Mouse (Mus musculus) midbrain, embryonic 16.5 days (tissue): ENCODE measurements around the gene Slc25a12. TPM values are rescaled to one million over a fixed set of nuclear protein-coding genes. Genes with fewer than 3 reads are reported as not detected.

ENCODE experiments used
- polyA plus RNA-seq: library from polyadenylated mRNA; unstranded; fragments of >200 nt; fragmentation: Nextera tagmentation; extraction: Ambion mirVana; gene quantifications from 2 replicates; pipeline ENCODE4 v1.2.1, GENCODE M21; 2015

Gene Slc25a12
- polyA plus RNA-seq, 1 experiment from 2014 or later, result 114 TPM

Other genes with a start within 250 kb of the Slc25a12 start
- 2.2 and 3.5 TPM in 2 replicates for gene Cybrd1, start 249.8 kb downstream of the Slc25a12 start, polyA plus RNA-seq
- 190 and 199 TPM in 2 replicates for gene Dync1i2, start 156.0 kb downstream of the Slc25a12 start, polyA plus RNA-seq
- 38.1 and 45.0 TPM in 2 replicates for gene Hat1, start 21.2 kb upstream of the Slc25a12 start, polyA plus RNA-seq
- 30.1 and 33.0 TPM in 2 replicates for gene Metap1d, start 85.5 kb upstream of the Slc25a12 start, polyA plus RNA-seq
- 31.5 and 55.5 TPM in 2 replicates for gene Dlx1, start 160.4 kb upstream of the Slc25a12 start, polyA plus RNA-seq
- gene Dlx2, start 179.0 kb upstream of the Slc25a12 start, polyA plus RNA-seq, result 4.5 and 10.9 TPM in 2 replicates